Mouse (Mus musculus) skeletal muscle tissue, adult 2 months (tissue): Measurements from ENCODE around the gene Dpm2.

ENCODE experiments used
- DNase-seq: peaks from one replicate; pipeline ENCODE4 v3.0.0-alpha.2; 2012; ENCODE audit warnings: low read depth, low spot score

Gene Dpm2

DNA sequence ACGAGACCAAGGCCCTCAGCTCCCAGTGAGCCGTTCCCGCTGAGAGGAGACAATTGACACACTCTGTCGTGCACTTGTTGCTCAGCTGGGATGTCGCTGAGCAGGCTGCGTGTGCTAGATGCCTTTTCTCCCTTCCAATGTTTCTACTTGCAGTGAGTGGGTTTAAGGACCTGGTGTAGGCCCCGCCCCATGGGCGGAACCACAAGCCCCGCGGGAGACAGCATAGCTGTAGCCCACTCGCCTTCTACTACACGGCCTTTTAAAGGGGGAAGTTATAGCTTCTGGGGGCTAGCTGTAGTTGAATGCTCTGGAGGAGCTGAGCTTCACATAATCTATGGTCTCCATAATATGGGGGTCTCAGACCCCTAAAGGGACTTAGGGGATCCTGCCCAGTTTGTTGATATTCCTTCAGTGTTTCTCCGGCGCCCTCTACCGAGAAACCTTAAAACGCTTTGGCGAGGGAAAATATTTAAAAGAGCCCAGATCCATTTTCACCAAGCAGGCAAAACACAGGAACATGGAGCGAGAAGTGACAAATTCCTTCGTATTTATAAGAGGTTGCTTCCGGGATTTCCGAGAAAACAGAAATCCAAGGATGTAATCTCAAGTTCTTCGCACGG, 40.1 kb downstream of the Dpm2 start:
- DNase-seq = no peak

- no peak for DNase-seq
Measured at GRCm38 (mm10) chr2:32612274-32612673, 41.6 kb downstream of the Dpm2 start.

GRCm38 (mm10) chr2:32617109-32617508, 46.5 kb downstream of the Dpm2 start:
- DNase-seq = no peak

- DNase-seq = no peak
Measured at GRCm38 (mm10) chr2:32617601-32618000, 46.9 kb downstream of the Dpm2 start.

DNA sequence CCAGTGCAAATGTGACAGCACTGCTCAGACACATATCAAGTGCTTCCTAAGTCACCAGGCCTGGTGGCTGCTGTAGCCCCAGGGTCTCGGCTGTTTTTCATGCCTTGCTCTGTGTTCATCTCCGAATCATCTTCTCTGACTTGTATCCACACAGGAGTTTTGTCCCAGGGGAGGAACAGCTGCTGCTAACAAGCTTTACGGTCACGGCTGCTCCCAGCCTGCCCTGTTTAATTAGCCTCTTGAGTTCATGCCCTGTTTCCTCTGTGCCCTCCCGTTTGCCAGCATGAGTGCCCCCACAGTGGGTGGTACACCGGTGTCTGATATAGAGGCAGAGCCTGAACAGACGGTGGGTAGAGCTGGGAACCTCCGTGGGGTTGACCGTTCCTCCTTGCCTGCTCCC, 47.4 kb downstream of the Dpm2 start:
- DNase-seq = no peak

DNA sequence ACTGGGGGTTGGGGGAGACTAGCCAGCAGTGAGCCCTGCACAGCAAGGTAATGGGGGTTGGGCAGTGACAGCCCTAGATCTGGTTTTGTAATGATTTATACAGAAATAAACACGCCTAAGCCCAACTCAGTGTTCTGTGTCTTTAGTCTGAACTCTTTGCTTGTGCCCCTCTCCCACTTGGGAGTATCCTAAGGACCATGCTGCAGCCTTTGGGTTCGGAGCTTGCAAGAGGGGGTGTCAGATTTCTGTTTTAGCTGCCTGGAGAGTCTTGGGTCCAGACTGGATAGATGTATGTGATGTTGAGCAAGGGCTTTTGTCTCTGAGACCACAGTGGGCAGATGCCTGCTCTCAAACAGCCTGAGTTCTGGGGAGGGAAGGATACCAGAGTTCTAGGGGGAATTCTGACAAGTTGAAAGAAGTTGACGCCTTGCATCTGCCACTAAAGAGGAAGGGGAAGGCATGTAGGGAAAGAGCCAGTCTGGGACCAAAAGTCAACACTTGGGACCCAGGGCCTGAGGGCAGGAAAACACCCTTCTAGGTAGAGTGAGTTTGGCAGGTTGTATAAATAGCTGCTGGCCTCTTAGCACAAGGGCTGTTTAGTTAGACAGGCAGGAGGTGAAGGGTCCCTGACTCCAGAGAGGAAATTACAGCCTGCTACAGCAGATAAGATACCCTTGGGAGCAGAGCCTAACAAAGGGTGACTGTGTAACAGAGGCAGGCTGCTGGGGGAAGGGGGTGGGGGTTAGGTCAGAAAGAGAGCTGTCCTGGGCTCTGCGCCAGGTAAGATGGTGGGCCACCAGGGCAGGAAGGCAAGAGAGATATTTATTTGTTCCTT, 50.2 kb downstream of the Dpm2 start:
- DNase-seq = no peak

GRCm38 (mm10) chr2:32621517-32621859, 50.8 kb downstream of the Dpm2 start, which contains the start of gene Ak1:
TSS of gene Ak1 (plus strand) at chr2:32621758.
- DNase-seq = no peak
